Mouse (Mus musculus): ENCODE measurements at regions not wholly inside any gene's neighbourhood (a gene's known extent, or its start where the extent isn't known, plus 50 kb on each side); places are given as distances from the start of the nearest gene placed in this dataset.
"Not testable (repeated sequence)": the region's sequence is repeated elsewhere in the genome, so short reads cannot be mapped to it uniquely, and the experiment has no call there.

- H3K27me3 ChIP-seq (replicated peaks; ENCODE audit: control insufficient read depth, insufficient read depth, low read length) = no peaks in the 10 kb centered on the region
- DNase-seq = no peak
- TF ChIP-seq POLR2A (IDR thresholded peaks at IDR 0.05; ENCODE audit: low read depth, low read length) (no peak), CTCF (conservative IDR thresholded peaks at IDR 0.05; ENCODE audit: insufficient read depth, insufficient read length, low read depth, low read length) (no peak)
- no peaks in the 10 kb centered on the region for H3K36me3 ChIP-seq (ENCODE audit: control insufficient read depth, insufficient read depth, low read length)
- no peak overlapping the region for H3K4me3 ChIP-seq (ENCODE audit: insufficient read depth, low read depth, low read length)
- WGBS = 54% methylated on average over 3 of the region's 3 CpGs
- H3K27ac ChIP-seq (ENCODE audit: insufficient read depth, low read depth, low read length) = no peak overlapping the region
- H3K4me1 ChIP-seq (ENCODE audit: control insufficient read depth, insufficient read depth, low read length) = no peaks in the 10 kb centered on the region
Measured at GRCm38 (mm10) chr15:3909471-3909870, 69.9 kb downstream of the Fbxo4 start.

GRCm38 (mm10) chr15:3908721-3909120 lies 70.7 kb downstream of the Fbxo4 start:
- peak; percentile 46 for DNase-seq
- Histone ChIP-seq H3K36me3 (ENCODE audit: control insufficient read depth, insufficient read depth, low read length) (no peaks in the 10 kb centered on the region), H3K4me1 (ENCODE audit: control insufficient read depth, insufficient read depth, low read length) (no peaks in the 10 kb centered on the region), H3K4me3 (ENCODE audit: insufficient read depth, low read depth, low read length) (no peak overlapping the region), H3K27me3 (replicated peaks; ENCODE audit: control insufficient read depth, insufficient read depth, low read length) (no peaks in the 10 kb centered on the region), H3K27ac (ENCODE audit: insufficient read depth, low read depth, low read length) (no peak overlapping the region)
- whole genome bisulfite sequencing = 2% methylated on average over 2 of the region's 2 CpGs
- TF ChIP-seq POLR2A (IDR thresholded peaks at IDR 0.05; ENCODE audit: low read depth, low read length) (no peak), CTCF (conservative IDR thresholded peaks at IDR 0.05; ENCODE audit: insufficient read depth, insufficient read length, low read depth, low read length) (no peak)

GRCm38 (mm10) chr15:3905548-3905947 lies 73.8 kb downstream of the Fbxo4 start:
- Histone ChIP-seq H3K4me3 (ENCODE audit: insufficient read depth, low read depth, low read length) (no peak overlapping the region), H3K27me3 (replicated peaks; ENCODE audit: control insufficient read depth, insufficient read depth, low read length) (no peaks in the 10 kb centered on the region), H3K36me3 (ENCODE audit: control insufficient read depth, insufficient read depth, low read length) (no peaks in the 10 kb centered on the region), H3K4me1 (ENCODE audit: control insufficient read depth, insufficient read depth, low read length) (no peaks in the 10 kb centered on the region), H3K27ac (ENCODE audit: insufficient read depth, low read depth, low read length) (no peak overlapping the region)
- WGBS = 39% methylated on average over 2 of the region's 2 CpGs
- no peak for DNase-seq
- TF ChIP-seq CTCF (conservative IDR thresholded peaks at IDR 0.05; ENCODE audit: insufficient read depth, insufficient read length, low read depth, low read length) = no peak
- no peak for TF ChIP-seq POLR2A (IDR thresholded peaks at IDR 0.05; ENCODE audit: low read depth, low read length)

- H3K27me3 ChIP-seq (replicated peaks; ENCODE audit: control insufficient read depth, insufficient read depth, low read length) = no peaks in the 10 kb centered on the region
- no peaks in the 10 kb centered on the region for H3K36me3 ChIP-seq (ENCODE audit: control insufficient read depth, insufficient read depth, low read length)
- no peak overlapping the region for H3K27ac ChIP-seq (ENCODE audit: insufficient read depth, low read depth, low read length)
- 83% methylated on average over 2 of the region's 2 CpGs for WGBS
- DNase-seq = no peak
- no peak overlapping the region for H3K4me3 ChIP-seq (ENCODE audit: insufficient read depth, low read depth, low read length)
- H3K4me1 ChIP-seq (ENCODE audit: control insufficient read depth, insufficient read depth, low read length) = no peaks in the 10 kb centered on the region
- no peak for TF ChIP-seq POLR2A (IDR thresholded peaks at IDR 0.05; ENCODE audit: low read depth, low read length)
- no peak for TF ChIP-seq CTCF (conservative IDR thresholded peaks at IDR 0.05; ENCODE audit: insufficient read depth, insufficient read length, low read depth, low read length)
Measured at GRCm38 (mm10) chr15:3878429-3878828, 100.9 kb downstream of the Fbxo4 start.

GRCm38 (mm10) chr15:3877506-3877905 lies 101.9 kb downstream of the Fbxo4 start:
- no peak overlapping the region for H3K4me3 ChIP-seq (ENCODE audit: insufficient read depth, low read depth, low read length)
- TF ChIP-seq CTCF (conservative IDR thresholded peaks at IDR 0.05; ENCODE audit: insufficient read depth, insufficient read length, low read depth, low read length) (no peak), POLR2A (IDR thresholded peaks at IDR 0.05; ENCODE audit: low read depth, low read length) (no peak)
- H3K36me3 ChIP-seq (ENCODE audit: control insufficient read depth, insufficient read depth, low read length) = no peaks in the 10 kb centered on the region
- no peak overlapping the region for H3K27ac ChIP-seq (ENCODE audit: insufficient read depth, low read depth, low read length)
- H3K27me3 ChIP-seq (replicated peaks; ENCODE audit: control insufficient read depth, insufficient read depth, low read length) = no peaks in the 10 kb centered on the region
- 79% methylated on average over 3 of the region's 3 CpGs for WGBS
- no peak for DNase-seq
- no peaks in the 10 kb centered on the region for H3K4me1 ChIP-seq (ENCODE audit: control insufficient read depth, insufficient read depth, low read length)

- not testable (repeated sequence) for H3K27ac ChIP-seq (ENCODE audit: insufficient read depth, low read depth, low read length); H3K36me3 ChIP-seq (ENCODE audit: control insufficient read depth, insufficient read depth, low read length); H3K4me3 ChIP-seq (ENCODE audit: insufficient read depth, low read depth, low read length); H3K4me1 ChIP-seq (ENCODE audit: control insufficient read depth, insufficient read depth, low read length); H3K27me3 ChIP-seq (replicated peaks; ENCODE audit: control insufficient read depth, insufficient read depth, low read length)
- 50% methylated on average over 6 of the region's 7 CpGs for WGBS
- peak; percentile 77 for DNase-seq
Measured at GRCm38 (mm10) chr15:3875210-3875861, 104.0 kb downstream of the Fbxo4 start.

- Histone ChIP-seq H3K4me3 (ENCODE audit: insufficient read depth, low read depth, low read length) (no peak overlapping the region), H3K27me3 (replicated peaks; ENCODE audit: control insufficient read depth, insufficient read depth, low read length) (no peaks in the 10 kb centered on the region), H3K4me1 (ENCODE audit: control insufficient read depth, insufficient read depth, low read length) (no peaks in the 10 kb centered on the region), H3K27ac (ENCODE audit: insufficient read depth, low read depth, low read length) (no peak overlapping the region), H3K36me3 (ENCODE audit: control insufficient read depth, insufficient read depth, low read length) (no peaks in the 10 kb centered on the region)
- 73% methylated on average over 4 of the region's 4 CpGs for WGBS
- DNase-seq = no peak
- TF ChIP-seq POLR2A (IDR thresholded peaks at IDR 0.05; ENCODE audit: low read depth, low read length) (no peak), CTCF (conservative IDR thresholded peaks at IDR 0.05; ENCODE audit: insufficient read depth, insufficient read length, low read depth, low read length) (no peak)
Measured at GRCm38 (mm10) chr15:3831802-3832201, 147.6 kb downstream of the Fbxo4 start.

All from kidney, adult 2 months (tissue).